Mouse (Mus musculus) right cerebral cortex, postnatal 10 days (tissue): ENCODE data around the gene Arl6.

ENCODE experiments used
- DNase-seq, 2 experiments: peaks; one replicate each; pipeline ENCODE4 v3.0.0; 2021; ENCODE audit warnings: low spot score in 2 of 2

Arl6 gene

DNA sequence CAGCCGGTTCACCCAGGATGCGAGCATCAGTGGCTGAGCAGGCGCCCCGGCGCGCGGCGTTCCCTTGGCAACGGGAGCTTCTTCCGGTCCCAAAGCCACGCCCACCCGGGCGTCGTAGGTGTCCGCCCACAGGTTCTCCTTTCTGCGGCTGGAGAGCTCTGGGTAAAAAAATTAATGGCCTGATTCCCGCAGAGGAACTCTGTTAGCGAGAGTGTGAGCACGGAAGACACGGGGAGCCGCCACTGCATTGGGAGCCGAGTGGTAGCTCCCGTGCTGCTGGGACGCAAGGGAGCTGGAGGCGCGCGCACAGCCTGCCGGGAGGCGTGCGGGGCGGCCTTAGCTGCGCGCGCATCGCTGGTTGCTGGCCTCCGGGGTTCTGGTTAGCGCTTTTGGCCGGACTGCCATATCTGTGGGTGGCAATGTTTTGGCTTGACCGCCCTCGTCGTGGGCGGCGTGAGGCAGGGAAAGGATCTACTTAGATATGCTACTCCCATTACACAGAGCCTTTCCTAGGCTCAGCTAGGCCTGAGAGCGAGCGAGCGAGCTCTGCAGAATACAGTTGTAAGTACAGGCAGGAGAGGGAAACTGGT lies at the start of gene Arl6:
Gene Arl6 (minus strand): TSS at position 290 of the 590 bp plus-strand sequence.
- peak; percentile 97 for DNase-seq

DNA sequence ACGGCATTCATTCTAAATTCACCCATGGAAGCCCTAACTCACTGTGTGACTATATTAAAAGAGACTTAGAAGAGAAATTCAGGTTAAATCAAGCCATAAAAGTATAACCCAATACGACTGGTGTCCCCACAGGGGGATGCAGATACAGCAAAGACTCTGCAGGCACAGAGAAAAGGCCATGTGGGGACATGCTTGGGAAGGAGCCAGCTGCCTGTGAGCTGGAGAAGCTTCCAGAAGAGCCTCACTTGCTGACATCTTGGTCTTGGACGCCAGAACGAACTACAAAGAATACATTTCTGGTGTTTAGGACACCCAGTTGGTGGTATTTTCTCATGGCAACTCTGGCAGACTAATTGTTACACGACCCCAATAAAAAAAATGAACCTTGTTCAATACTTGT lies 45.9 kb upstream of the Arl6 start:
- DNase-seq: peak; percentile 29 to 57

DNA sequence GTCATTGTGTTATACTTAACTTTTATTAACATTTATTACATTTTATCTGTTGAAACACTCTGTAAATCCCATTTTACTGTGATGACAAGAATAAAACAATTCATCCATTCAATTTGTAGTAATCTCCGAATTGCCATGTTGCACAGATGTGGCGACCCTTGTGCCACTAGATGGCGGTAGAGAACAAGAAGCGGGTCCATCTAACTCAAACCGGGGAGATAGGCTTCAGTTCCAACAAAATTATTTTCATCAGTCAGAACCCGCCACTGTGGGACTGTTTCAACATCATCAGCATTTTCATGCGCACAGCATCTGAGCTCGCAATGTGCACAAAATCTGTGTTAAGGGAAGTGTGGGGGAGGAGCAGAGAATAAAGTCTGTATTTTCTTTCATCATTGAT lies 44.2 kb upstream of the Arl6 start:
- DNase-seq: peak; percentile 87 to 90

DNA sequence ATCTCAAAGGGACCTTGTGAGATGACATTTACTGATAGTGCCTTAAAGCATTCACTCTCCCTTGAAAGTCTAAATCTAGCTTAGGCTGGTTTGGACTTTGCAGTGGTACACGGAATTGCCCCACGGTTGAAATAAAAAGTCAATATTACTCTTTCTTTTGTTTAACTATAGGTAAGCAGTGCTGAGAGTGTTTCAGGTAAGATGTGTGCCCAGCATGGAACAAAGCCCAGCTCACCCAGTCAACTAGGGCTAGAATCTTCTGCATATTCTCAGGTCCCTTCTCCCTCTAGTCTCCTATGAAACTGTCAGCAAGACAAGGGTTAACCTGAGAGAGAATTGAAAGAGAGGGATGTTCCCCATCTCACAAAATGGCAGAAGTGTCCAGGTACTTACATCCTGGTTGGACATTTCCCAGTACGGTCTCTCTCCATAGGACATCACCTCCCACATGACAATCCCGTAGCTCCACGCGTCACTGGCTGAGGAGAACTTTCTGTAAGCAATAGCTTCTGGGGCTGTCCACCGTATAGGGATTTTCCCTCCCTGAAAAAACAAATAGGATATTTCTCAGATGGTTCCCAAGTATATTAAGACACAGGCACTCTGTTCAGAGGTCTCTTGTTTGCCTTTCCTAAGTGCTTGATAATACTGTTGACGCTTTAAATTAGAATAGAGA lies 43.2 kb upstream of the Arl6 start:
- no peak for DNase-seq

DNA sequence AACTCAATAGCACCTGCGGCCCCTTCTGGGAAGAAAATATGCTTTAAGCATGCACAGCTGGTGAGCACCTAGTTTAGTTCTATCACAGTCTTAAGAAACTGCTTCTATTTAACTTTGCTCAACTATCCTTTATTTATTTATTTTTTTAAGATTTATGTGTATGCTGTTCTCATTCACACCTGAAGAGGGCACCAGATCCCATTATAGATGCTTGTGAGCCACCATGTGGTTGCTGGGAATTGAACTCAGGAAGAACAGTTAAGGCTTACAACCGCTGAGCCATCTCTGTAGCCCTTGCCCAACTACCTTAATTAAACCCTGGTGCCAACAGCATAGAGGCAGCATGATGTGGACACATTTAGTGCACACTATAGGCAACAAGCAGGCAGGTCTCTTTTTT lies 27.7 kb upstream of the Arl6 start:
- DNase-seq: no peak

DNA sequence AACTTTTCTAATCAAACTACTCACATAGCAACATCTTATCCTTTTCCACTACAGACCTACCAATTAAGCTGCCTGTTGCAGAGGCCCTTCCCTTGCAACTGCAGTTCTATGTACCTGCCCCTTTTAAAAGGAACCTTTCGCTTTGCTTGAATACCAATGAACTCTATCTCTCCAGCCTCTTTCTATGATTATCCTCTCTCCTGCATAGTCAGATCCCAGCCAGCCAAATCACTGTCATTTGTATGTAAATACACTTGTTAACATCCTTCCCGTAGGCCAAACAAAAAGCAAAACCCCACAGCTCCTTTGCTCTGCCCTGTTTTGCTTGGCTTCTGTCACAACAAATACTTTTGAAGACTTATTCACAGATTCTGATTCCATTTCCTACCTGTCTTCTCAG lies 4.6 kb upstream of the Arl6 start:
- DNase-seq: no peak

DNA sequence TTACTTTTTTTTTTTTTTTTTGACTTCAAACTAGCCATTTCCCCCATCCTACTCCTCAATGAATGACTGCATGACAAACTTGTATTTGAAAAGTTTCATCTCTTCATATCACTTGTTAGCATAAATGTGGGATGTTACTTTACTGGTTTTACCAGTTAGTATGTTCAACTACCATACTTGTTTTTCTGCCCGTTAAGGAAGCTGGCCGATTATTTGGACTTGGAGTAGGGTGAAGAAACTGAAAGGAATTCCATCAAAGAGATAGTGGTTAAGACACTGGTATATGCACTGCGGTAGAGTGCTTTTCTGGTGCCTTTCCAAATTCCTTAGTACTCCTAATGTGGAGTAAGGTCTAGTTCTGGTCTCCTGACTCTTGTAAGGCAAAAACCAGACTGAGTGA lies 794 bp upstream of the Arl6 start:
- DNase-seq: no peak

DNA sequence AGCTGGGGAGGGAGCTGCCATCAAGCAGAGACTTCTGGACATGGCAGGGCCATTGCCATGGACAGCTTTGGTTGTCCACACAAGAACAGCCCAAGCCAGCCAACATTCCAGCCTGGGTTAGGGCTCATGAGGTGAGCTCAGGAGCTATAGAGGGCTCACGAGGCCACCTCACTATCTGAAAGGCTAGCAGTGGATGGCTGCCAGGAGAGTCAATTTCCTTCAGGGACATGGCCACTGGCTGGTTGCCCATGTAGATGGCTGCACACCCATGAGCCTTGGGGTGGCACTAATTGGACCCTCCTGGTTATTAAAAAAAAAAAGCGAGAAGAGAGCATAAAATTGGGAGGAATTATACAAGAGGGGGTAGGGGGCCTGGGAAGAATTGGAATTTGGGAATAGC lies 4.6 kb downstream of the Arl6 start:
- DNase-seq: peak; percentile 21 to 28

DNA sequence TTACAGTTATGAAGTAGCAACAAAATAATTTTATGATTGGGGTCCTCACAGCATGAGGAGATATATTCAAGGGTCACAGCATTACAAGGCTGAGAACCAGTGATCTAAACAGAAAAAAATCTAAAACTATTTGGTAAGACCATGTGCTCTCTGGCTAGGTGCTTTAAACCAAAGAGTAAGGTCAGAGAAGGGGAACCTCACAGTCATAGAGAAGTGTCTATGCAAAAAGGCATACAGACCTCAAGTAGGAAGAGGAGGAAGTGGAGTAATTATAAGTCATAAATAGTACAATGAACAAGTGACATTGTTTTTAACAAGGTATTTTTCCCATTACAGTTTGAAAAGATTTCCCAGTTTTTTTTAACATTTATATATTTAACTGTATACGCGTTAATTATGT lies 17.6 kb downstream of the Arl6 start:
- DNase-seq: no peak

DNA sequence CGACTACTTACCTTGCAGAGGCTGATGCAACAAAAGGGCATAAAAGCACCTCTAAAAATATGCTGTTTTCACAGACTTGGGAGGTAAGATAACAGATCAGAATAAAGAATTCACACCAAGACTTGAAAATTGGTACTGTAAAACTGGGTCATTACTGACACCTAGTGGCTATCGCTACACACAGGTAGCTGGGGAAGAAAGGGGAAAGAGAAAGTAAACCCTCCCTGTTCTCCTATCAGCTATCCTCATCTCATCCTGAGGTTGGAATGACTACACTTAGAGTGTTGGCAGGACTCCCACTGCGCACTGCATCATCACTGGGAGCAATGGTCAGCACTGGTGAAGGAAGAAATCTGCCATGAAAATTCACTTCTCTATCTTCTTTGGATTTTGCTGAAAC lies 22.0 kb downstream of the Arl6 start:
- DNase-seq: peak; percentile 35 to 43

DNA sequence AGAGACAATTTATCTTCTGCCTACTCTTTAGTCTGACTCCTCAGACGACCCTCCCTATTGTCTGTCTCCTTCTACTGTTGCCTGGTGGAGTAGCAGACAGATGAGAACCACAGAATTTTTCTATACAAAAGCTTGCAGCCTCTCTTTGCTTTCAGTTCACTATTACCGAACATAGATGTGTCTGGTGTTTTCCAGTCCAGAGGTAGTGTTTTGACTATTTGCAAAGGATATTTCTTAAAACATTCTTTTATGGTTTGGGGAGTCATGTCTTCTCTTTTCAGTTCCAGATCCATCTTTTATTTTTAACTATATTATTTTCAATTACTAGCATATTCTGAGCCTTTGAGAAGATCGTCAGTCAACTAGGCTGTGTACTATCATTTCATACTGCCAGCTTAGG lies 23.5 kb downstream of the Arl6 start:
- no peak for DNase-seq

DNA sequence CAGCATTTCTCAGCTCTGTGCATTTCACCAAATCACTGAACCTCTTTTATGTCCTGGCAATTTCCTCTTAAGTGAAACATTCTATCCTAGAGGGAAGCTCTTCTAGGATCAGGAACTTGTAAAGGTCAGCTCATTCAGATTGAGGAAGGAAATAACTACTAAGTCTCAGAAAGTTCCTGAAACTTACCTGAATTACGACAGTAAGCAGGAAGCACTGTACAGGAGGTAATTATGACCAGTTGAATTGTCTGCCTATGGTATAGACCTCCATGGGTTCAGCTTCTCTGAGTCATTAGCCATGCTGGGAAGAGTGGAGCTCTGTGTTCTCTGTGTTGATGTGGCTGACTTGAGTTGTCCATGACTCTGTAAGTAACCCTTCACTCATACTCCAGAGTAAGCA lies 28.4 kb downstream of the Arl6 start:
- DNase-seq: no peak

DNA sequence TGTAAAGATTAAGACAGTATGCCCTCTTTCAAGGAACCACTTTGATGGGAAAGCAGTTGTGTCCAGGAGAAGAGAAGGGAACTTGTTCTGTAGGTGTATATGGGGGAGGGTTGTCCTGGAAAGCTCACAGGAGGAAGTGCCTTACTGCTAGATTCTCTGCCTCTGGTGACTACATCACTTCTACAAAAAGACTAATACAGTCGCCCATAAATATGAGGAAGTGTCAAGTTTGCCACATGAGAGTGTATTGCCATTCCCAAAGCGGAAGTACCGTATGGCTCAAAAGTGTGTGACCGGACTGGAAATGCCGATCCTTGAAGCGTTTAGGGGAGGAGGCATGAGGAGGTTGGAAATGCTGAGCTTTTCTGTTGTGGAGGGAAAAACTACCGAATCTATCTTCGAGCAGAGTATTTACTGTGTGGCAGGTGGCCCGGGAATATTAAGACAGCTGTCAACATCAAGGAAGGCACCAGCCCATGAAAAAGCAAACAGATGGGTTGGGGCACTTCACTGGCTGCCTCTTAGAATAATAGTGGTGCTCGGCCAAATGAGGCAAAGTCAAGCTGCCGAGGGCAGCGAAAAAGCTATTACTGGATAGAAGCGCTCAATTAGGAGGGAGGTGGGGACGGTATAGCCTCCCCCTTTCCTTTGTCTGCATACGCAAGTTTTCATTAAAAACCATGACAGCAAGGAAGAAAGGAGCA lies 35.0 kb downstream of the Arl6 start:
- no peak for DNase-seq

DNA sequence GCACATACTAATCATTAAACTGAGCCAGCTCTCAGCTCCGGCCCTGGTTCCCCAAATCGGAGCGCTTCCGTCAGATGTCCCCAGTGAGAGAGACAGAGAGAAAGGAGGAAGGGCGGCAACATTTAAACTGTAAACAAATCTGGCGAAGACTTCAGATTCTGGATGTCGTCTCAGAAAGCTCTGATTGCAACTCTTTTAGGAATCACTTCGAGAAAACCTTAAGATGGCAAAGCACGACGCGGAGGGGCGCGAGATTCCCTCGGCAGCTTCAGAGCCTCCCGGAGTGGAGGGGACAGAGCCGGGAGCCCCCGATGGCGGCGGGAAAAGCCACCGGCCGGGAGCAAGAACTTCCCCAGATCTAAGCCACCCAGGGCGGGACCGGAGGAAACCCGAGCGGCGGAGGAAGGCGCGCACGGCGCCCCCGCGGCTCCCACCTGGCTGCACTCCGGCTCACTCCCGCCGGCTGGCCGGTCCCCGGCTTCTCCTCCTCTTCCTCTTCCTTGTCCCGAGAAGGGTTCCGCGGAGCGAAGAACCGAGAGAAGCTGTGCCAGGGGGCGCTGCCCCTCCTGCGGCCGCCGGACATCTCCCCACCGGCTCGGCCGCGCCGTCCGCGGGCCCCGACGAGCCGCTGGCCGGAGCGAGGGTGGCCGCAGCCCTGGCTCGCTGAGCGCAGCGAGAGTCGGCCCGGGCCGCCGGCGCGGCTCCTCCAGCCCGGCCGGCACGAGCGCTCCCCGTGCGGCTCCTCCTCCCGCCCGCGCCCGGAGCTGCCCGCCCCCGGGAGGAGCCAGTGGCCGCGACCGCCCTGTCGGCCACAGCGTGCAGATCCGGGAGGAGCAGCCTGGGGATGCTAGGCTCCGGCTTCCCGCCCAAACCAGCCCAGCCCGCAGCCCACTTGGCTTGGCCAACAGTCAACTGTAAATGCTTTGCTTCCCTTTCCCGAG lies 38.6 kb downstream of the Arl6 start, which contains the start of gene Crybg3:
Gene Crybg3 (minus strand): TSS at position 669 of the 941 bp plus-strand sequence.
- peak; percentile 63 to 70 for DNase-seq

DNA sequence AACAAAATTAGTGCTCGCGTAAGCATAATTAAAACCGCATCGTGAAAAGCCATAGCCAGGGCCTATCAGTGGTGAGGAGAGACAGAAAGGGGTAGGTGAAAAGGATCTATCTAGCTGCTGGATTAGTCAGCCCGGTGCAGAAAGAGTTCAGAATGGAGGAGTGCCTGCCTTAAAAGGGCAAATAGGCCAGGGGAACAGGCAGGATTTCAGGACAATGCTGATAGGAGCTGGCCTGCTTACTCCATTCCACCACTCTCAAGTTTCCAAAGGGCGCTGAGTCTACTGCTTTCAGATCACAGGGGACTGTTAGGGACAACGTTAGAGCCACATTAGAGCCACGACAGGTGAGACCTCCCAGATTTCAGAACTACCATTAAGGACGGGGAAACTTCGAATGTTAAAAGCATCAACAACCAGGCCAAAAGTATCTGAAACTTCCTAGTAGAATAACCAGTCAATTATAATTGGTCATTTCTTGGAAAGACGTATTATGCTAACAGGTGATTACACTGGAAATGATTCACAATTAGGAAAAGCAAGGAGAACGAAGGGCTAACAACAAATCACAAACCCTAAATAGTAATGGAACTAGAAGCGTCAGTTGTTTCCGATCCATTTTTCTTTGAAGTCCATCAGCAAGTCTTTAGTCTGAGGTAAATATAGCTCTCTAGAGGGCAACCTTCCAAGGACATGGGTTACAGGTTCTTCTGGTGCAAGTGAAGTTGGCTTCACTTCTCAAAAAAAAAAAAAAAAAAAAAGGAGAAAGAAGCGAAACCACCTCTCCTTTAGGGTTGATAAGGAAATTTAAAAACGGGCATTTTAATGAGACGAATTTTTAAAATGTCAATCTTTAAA lies 39.6 kb downstream of the Arl6 start:
- DNase-seq: no peak

DNA sequence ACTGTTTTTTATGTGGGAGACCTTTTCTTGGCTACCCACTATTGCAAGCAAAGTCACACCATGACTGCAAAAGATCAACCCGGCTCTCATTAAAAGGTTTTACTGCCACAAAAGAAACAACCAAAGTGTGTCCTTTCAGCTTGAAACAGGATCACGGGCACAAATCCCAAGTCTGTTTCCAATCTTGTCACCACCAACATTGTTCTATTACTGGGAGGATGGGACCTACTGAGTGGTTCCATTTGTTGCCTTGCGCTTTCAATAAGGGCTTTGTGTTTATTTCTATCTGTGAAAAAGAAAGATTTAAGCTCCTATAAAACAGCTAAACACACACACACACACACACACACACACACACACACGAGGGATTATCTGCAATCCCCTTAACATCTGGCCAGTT lies 40.2 kb downstream of the Arl6 start:
- no peak for DNase-seq

DNA sequence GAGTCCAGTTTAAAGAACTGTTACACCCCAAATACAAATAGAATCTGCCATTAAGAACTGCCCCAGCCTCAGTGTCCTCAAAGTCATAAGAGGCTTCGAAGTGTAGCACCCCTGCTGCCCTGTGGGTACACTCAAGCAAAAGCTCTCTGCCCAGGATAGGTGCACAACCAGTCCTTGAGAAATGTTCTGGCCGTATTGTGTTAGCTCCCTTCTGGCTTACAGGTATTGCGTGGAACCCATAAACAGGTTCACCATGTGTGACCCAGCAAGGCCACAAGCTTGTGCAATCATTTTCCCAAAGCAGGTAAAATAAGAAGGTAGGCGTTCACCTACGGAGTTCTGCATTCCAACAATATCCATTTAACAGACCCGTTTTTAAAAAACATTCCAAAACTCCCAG lies 41.9 kb downstream of the Arl6 start:
- no peak for DNase-seq

DNA sequence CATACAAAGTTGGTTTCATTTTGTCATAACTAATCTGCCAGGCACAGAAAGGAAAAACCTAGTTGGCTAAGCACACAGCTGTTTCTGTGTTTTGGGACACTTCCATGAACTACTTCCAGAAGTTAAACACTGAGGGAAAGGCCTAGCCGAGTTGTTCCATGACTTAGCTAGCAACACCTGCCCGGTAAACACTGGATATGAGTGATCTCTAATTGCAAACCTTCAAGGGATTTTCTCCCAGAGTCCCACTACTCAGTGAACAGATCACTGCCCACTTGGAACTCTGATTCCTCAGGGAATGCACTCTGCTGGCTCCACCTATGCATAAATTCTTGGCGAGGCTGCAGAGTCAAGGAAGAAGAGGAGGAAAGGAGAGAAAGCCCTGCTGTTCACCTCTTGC lies 44.5 kb downstream of the Arl6 start:
- no peak for DNase-seq

DNA sequence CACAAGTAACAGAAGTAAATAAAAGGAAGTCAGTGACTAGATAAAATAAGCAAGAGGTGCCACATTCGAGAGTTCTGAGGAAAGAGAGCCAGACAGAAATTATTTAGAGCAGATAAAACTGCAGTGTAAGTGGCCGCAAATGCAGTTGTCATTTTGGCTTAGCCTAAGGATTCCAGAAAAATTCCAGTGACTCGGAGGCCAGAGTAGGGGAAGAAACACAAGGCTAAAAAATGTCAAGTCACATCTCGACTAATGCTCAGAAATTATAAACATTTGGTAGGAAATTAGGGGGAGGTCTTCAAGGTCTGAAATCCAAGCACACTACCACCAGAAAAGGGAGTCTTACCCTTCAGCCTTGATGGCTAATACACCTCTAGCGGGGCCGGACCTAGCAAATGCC lies 48.4 kb downstream of the Arl6 start:
- DNase-seq: no peak

DNA sequence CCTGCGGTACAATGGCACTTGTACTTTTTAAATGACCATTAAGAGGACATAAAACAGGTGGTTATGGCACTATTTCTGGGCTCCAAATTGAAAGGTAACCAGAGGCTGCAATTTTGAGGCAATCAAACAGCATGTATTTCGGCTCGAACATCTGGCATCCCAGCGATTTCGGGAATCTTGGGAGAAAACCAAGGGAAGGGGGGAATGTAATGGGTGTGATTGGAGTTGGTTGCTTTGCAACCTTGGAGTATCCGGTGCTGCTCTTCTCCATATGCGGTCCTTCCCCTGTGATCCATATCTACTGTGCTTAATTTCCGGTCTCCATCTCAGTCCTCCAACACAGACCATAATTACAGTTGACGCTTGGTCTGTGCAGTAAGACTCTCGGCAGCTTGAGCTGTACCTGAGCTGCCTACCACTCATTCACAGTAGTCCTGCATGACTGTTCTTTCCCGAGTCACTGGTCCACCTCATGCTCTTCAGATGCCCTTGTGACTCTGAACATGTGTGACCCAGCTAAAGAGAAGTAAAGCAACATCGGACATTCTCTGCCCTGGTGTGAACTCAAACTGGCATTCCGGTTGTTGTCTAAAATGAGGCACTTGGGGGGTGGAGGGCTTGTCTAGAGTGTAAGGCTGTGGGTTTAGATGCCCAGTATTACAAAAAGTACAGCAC lies 50.7 kb downstream of the Arl6 start:
- no peak for DNase-seq

DNA sequence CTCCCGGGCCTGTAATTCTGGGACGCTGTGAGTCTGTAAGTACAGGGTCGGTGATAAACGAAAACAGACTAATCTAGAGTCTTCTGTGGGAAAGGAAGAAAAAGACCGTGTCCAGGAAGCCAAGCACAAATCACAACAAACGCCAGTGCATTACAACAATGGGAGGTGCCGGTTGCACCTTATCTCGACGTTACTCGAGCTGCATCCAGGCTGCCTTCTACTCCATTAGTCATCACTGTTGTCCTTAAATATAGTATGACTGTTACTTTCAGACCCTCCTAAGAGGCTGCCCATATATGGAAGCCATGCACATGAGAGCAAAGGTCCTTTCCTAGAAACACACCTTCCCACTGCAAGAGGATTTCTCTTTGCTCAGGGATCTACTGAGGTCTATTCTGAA lies 51.4 kb downstream of the Arl6 start:
- DNase-seq: no peak
